10 mouse cellular contexts compared by ENCODE assay signal in genomic region chr19:10042816-10043215, GRCm38 (mm10). TPM values are rescaled to one million over a fixed set of nuclear protein-coding genes. Genes with fewer than 3 reads are reported as not detected.
DNase-seq lines count a peak whose midpoint lies in the region; ATAC-seq and TF ChIP-seq lines count a peak whose summit lies in the region.
"Had no signal": no experiment of that assay in that cellular context is flagged by ENCODE, and none has a peak within 500 bp of the region (broad histone marks: within the 10 kb centered on the region; RNA-seq: fewer than 3 reads in every experiment).

No protein-coding gene starts in this region.

- H3K4me1 ChIP-seq in heart, postnatal 0 days (ENCODE audit: control insufficient read depth, insufficient read depth), result peaks cover 65% of the 10 kb centered on the region
- peaks cover 6% of the 10 kb centered on the region for H3K4me1 ChIP-seq in midbrain, postnatal 0 days (ENCODE audit: insufficient read depth, low read length)

- 17% methylated on average over 4 of the region's 4 CpGs for WGBS in heart, postnatal 0 days
- 84% methylated on average over 4 of the region's 4 CpGs for WGBS in midbrain, postnatal 0 days

- H3K4me3 ChIP-seq in left cerebral cortex, adult 2 months, result peak overlapping the region; percentile 75
- H3K4me3 ChIP-seq in heart, postnatal 0 days (ENCODE audit: low read depth, low read length), result peak overlapping the region; percentile 71
- peak overlapping the region; percentile 78 for H3K4me3 ChIP-seq in midbrain, postnatal 0 days (ENCODE audit: low read depth, low read length)

- ATAC-seq in cerebellum, adult (ENCODE audit: insufficient number of reproducible peaks, low FRiP score, low TSS enrichment), result no peak
- no peak; the same call in 1 of the 2 replicates for ATAC-seq in heart, postnatal 0 days (ENCODE audit: insufficient read depth, low read depth)
- ATAC-seq in midbrain, postnatal 0 days (ENCODE audit: low FRiP score), result no peak

- H3K36me3 ChIP-seq in heart, postnatal 0 days (replicated peaks; ENCODE audit: control insufficient read depth, insufficient read depth, low read length), result no peaks in the 10 kb centered on the region
- no peaks in the 10 kb centered on the region for H3K36me3 ChIP-seq in midbrain, postnatal 0 days (ENCODE audit: insufficient read depth, low read length)

- H3K27ac ChIP-seq in left cerebral cortex, adult 2 months, result no peak overlapping the region
- peak overlapping the region; percentile 94 for H3K27ac ChIP-seq in heart, postnatal 0 days (ENCODE audit: low read depth)
- H3K27ac ChIP-seq in midbrain, postnatal 0 days (ENCODE audit: low read depth, low read length), result no peak overlapping the region

- no peaks in the 10 kb centered on the region for H3K9me3 ChIP-seq in heart, postnatal 0 days (replicated peaks; ENCODE audit: control insufficient read depth, low read length)
- no peaks in the 10 kb centered on the region for H3K9me3 ChIP-seq in midbrain, postnatal 0 days (ENCODE audit: low read length)

- 0 out of 2 replicates have a peak overlapping the region, but pooled peaks have one; percentile 66 for H3K9ac ChIP-seq in heart, postnatal 0 days (replicated peaks; ENCODE audit: low read depth, low read length)
- peak overlapping the region; percentile 65 for H3K9ac ChIP-seq in midbrain, postnatal 0 days (replicated peaks; ENCODE audit: low read length, poor library complexity, severe bottlenecking)

- intact Hi-C loops in left cerebral cortex, adult 2 months (cut with DNase I), result loop anchor here (5.0 kb wide), 1 partner anchor 159 kb away; the partner anchor contains the start of genes Fen1 and Tmem258
- intact Hi-C loops in left cerebral cortex, postnatal 25 days (cut with DNase I), result loop anchor here (5.0 kb wide), 1 partner anchor 139 kb away; the partner anchor contains the start of gene Fads1

- DNase-seq in cerebellum, adult 9-11 months, result peak; percentile 50
- no peak for DNase-seq in left cerebral cortex, adult 2 months (ENCODE audit: extremely low spot score in 1 of 2, low spot score in 2 of 2)
- DNase-seq in left cerebral cortex, postnatal 25 days (ENCODE audit: low spot score in 2 of 2), result no peak
- DNase-seq in heart, postnatal 0 days (ENCODE audit: low spot score), result no peak
- no peak for DNase-seq in midbrain, postnatal 0 days (ENCODE audit: low spot score)
- DNase-seq in embryo, embryonic 11 days, result no peak
- DNase-seq in right cerebral cortex, postnatal 4 days, result no peak
- DNase-seq: layer of hippocampus, adult 9-11 months; thymus, postnatal 36 days had no signal

- H3K27me3 ChIP-seq in heart, postnatal 0 days (ENCODE audit: control insufficient read depth, insufficient read depth, low read length), result no peaks in the 10 kb centered on the region
- no peaks in the 10 kb centered on the region for H3K27me3 ChIP-seq in midbrain, postnatal 0 days (ENCODE audit: insufficient read depth, low read length)

- TF ChIP-seq EP300 in heart, postnatal 0 days (IDR thresholded peaks at IDR 0.05; ENCODE audit: low read depth), result no peak

- H3K4me2 ChIP-seq in heart, postnatal 0 days (ENCODE audit: low read depth, low read length), result peak overlapping the region; percentile 93
- H3K4me2 ChIP-seq in midbrain, postnatal 0 days (ENCODE audit: low read depth, low read length, poor library complexity, severe bottlenecking), result peak overlapping the region; percentile 70

- TF ChIP-seq CTCF in left cerebral cortex, adult 2 months (IDR thresholded peaks at IDR 0.05), result no peak
- no peak for TF ChIP-seq CTCF in heart, postnatal 0 days (IDR thresholded peaks at IDR 0.05; ENCODE audit: low read depth)
- TF ChIP-seq CTCF in midbrain, postnatal 0 days (IDR thresholded peaks at IDR 0.05), result no peak

RNA-seq across cellular contexts. Expression of gene Fads3, which starts 1.4 kb away (rescaled TPM):
- total RNA-seq in left cerebral cortex, adult 2 months (2021), result 10 to 100 TPM; 26.6 to 28.1 TPM
- 10 to 100 TPM; 31.1 to 31.5 TPM for total RNA-seq in left cerebral cortex, postnatal 25 days (2021)
- 106 and 156 TPM in 2 replicates for total RNA-seq in heart, postnatal 0 days (2014; rRNA removed; ENCODE audit: low replicate concordance)
- polyA plus RNA-seq in heart, postnatal 0 days (2015; fragmentation: Nextera tagmentation; extraction: Ambion mirVana), result 21.4 and 23.3 TPM in 2 replicates
- 74.6 and 92.8 TPM in 2 replicates for total RNA-seq in midbrain, postnatal 0 days (2014; rRNA removed)
- polyA plus RNA-seq in midbrain, postnatal 0 days (2015; fragmentation: Nextera tagmentation; extraction: Ambion mirVana), result 38.8 and 39.2 TPM in 2 replicates

RNA-seq across cellular contexts. Expression of gene Rab3il1, which starts 41.3 kb away (rescaled TPM):
- 1 to 10 TPM; 9.4 TPM for total RNA-seq in left cerebral cortex, adult 2 months (2021)
- total RNA-seq in left cerebral cortex, postnatal 25 days (2021), result 1 to 10 TPM; 9.4 to 9.5 TPM
- total RNA-seq in heart, postnatal 0 days (2014; rRNA removed; ENCODE audit: low replicate concordance), result 16.3 and 27.4 TPM in 2 replicates
- polyA plus RNA-seq in heart, postnatal 0 days (2015; fragmentation: Nextera tagmentation; extraction: Ambion mirVana), result 17.9 and 20.7 TPM in 2 replicates
- 20.6 and 23.3 TPM in 2 replicates for total RNA-seq in midbrain, postnatal 0 days (2014; rRNA removed)
- polyA plus RNA-seq in midbrain, postnatal 0 days (2015; fragmentation: Nextera tagmentation; extraction: Ambion mirVana), result 21.7 and 23.5 TPM in 2 replicates

RNA-seq across cellular contexts. Expression of gene Best1, which starts 41.4 kb away (rescaled TPM):
- total RNA-seq in left cerebral cortex, adult 2 months (2021), result under 1 TPM; 0.49 to 0.75 TPM
- under 1 TPM; 0.78 to 0.83 TPM for total RNA-seq in left cerebral cortex, postnatal 25 days (2021)
- not detected in 2 replicates for total RNA-seq in heart, postnatal 0 days (2014; rRNA removed; ENCODE audit: low replicate concordance)
- polyA plus RNA-seq in heart, postnatal 0 days (2015; fragmentation: Nextera tagmentation; extraction: Ambion mirVana), result 0.26 and 0.33 TPM in 2 replicates
- 2.5 and 4.1 TPM in 2 replicates for total RNA-seq in midbrain, postnatal 0 days (2014; rRNA removed)
- 2.9 and 3.5 TPM in 2 replicates for polyA plus RNA-seq in midbrain, postnatal 0 days (2015; fragmentation: Nextera tagmentation; extraction: Ambion mirVana)

RNA-seq across cellular contexts. Expression of gene Fads2, which starts 58.7 kb away (rescaled TPM):
- 100 to 1,000 TPM; 109 to 121 TPM for total RNA-seq in left cerebral cortex, adult 2 months (2021)
- 100 to 1,000 TPM; 141 to 145 TPM for total RNA-seq in left cerebral cortex, postnatal 25 days (2021)
- total RNA-seq in heart, postnatal 0 days (2014; rRNA removed; ENCODE audit: low replicate concordance), result 15.9 and 22.0 TPM in 2 replicates
- polyA plus RNA-seq in heart, postnatal 0 days (2015; fragmentation: Nextera tagmentation; extraction: Ambion mirVana), result 11.4 and 13.1 TPM in 2 replicates
- total RNA-seq in midbrain, postnatal 0 days (2014; rRNA removed), result 278 and 306 TPM in 2 replicates
- 260 and 275 TPM in 2 replicates for polyA plus RNA-seq in midbrain, postnatal 0 days (2015; fragmentation: Nextera tagmentation; extraction: Ambion mirVana)
